ENCODE assay signal across 9 mouse cellular contexts in the genomic region with DNA sequence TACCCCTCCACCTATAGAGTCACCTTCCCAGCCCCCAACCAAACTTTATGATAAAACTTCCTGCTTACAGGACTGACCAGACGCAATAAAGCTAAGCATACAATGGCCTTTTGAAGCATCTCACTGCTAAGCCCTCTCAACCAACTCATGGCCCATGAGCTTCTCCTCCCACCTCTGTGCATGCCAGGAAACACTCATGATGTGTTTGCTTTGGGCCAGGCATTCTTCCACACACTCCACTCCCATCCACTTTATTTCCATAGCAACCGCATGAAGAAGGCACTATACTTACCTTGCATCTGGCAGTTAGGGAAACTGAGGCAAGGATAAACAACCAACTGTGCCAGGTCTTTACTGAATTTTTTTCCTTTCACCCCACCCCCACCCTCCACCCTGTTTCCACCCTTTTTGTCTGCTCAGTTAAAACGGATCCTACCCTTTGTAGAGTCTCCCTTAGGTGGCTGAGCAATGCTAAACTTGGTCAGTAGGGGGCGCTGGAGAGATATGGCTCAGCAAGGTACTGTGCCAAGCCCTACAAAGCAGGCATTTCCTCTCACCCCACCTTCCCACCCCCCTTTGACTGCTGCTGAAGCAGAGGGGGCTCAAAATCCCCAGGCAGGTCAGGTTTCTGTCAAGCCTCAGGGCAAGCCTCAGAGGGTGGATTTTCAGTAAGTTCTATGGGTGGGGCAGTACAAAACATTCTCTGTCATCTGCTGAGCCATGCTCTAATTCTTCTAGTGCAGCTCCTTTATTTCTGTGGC. TPM values are rescaled to one million over a fixed set of nuclear protein-coding genes. Genes with fewer than 3 reads are reported as not detected.
DNase-seq lines count a peak whose midpoint lies in the region; ATAC-seq lines count a peak whose summit lies in the region.
"Had no signal": no experiment of that assay in that cellular context is flagged by ENCODE, and none has a peak within 500 bp of the region (broad histone marks: within the 10 kb centered on the region; RNA-seq: fewer than 3 reads in every experiment).

No protein-coding gene starts in this region.

- WGBS in neural tube, embryonic 15.5 days, result 43% methylated on average over 4 of the region's 4 CpGs
- WGBS in liver, embryonic 13.5 days (ENCODE audit: insufficient replicate concordance), result 37% methylated on average over 4 of the region's 4 CpGs

- H3K36me3 ChIP-seq in neural tube, embryonic 15.5 days, result no peaks in the 10 kb centered on the region
- H3K36me3 ChIP-seq in liver, embryonic 13.5 days, result no peaks in the 10 kb centered on the region

- H3K4me1 ChIP-seq in neural tube, embryonic 15.5 days, result no peaks in the 10 kb centered on the region
- H3K4me1 ChIP-seq in liver, embryonic 13.5 days (replicated peaks), result no peaks in the 10 kb centered on the region

- DNase-seq in neural tube, embryonic 10.5 days (ENCODE audit: extremely low spot score, low spot score), result peak; percentile 76
- peak; percentile 59 to 76 for DNase-seq in cerebellum, postnatal 25 days
- DNase-seq in kidney, postnatal 25 days, result peak; percentile 70 to 87
- DNase-seq in liver, embryonic 13.5 days, result peak; percentile 8
- DNase-seq in retina, embryonic 14.5 days (ENCODE audit: low spot score), result peak; percentile 77
- peak; percentile 43 for DNase-seq in urinary bladder, adult 2 months (ENCODE audit: low spot score)

- no peak for ATAC-seq in neural tube, embryonic 15.5 days (ENCODE audit: low FRiP score)
- ATAC-seq in granulocyte monocyte progenitor cell, adult 5-6 weeks (replicated peaks; ENCODE audit: poor library complexity, severe bottlenecking), result peak; percentile 84
- no peak for ATAC-seq in liver, embryonic 13.5 days (ENCODE audit: low read depth)

- H3K4me2 ChIP-seq in neural tube, embryonic 15.5 days, result no peak overlapping the region
- H3K4me2 ChIP-seq in liver, embryonic 13.5 days, result no peak overlapping the region

- H3K4me3 ChIP-seq in neural tube, embryonic 15.5 days (replicated peaks), result no peak overlapping the region
- H3K4me3 ChIP-seq in liver, embryonic 13.5 days (replicated peaks), result no peak overlapping the region
- H3K4me3 ChIP-seq: erythroblast, embryonic 14.5 days had no signal

- peaks cover 6% of the 10 kb centered on the region; the same call in 1 of the 2 replicates for H3K27me3 ChIP-seq in neural tube, embryonic 15.5 days (replicated peaks)
- H3K27me3 ChIP-seq in liver, embryonic 13.5 days, result no peaks in the 10 kb centered on the region

- H3K27ac ChIP-seq in neural tube, embryonic 15.5 days (replicated peaks), result no peak overlapping the region
- no peak overlapping the region for H3K27ac ChIP-seq in liver, embryonic 13.5 days

- H3K9me3 ChIP-seq in neural tube, embryonic 15.5 days (replicated peaks), result no peaks in the 10 kb centered on the region
- no peaks in the 10 kb centered on the region for H3K9me3 ChIP-seq in liver, embryonic 13.5 days (replicated peaks)

- H3K9ac ChIP-seq in neural tube, embryonic 15.5 days (replicated peaks), result no peak overlapping the region
- H3K9ac ChIP-seq in liver, embryonic 13.5 days, result no peak overlapping the region

RNA-seq across cellular contexts. Expression of gene Adam12, which starts 31.4 kb away (rescaled TPM):
- polyA plus RNA-seq in neural tube, embryonic 15.5 days (2015; fragmentation: Nextera tagmentation; extraction: Ambion mirVana), result 3.7 and 5.1 TPM in 2 replicates
- not detected in 2 replicates for total RNA-seq in granulocyte monocyte progenitor cell, adult 5-6 weeks (2014; fragmentation: Nextera tagmentation)
- total RNA-seq in granulocyte monocyte progenitor cell, adult 5-6 weeks (2017), result not detected in 2 replicates
- 1.3 and 1.5 TPM in 2 replicates for polyA plus RNA-seq in liver, embryonic 13.5 days (2015; fragmentation: Nextera tagmentation; extraction: Ambion mirVana)
- polyA plus RNA-seq in urinary bladder, adult 2 months (2012; rRNA removed), result 4.3 and 4.6 TPM in 2 replicates

Comparison
In these comparisons a context has a peak if more than half of its experiments do, and no peak if none do; other contexts are left out.
1. DNase-seq: peak in every context shown above with its lines; median percentile 78 in kidney, postnatal 25 days; 77 in retina, embryonic 14.5 days; 76 in neural tube, embryonic 10.5 days; 68 in cerebellum, postnatal 25 days; 43 in urinary bladder, adult 2 months; 8 in liver, embryonic 13.5 days.